Mouse (Mus musculus): ENCODE measurements around the gene Ddx51.

- no peak for TF ChIP-seq CTCF (IDR thresholded peaks at IDR 0.05; ENCODE audit: low read depth)
- TF ChIP-seq EP300 (IDR thresholded peaks at IDR 0.05; ENCODE audit: low read depth): no peak
These were observed 43.4 kb upstream of the Ddx51 start for GRCm38 (mm10) chr5:110609868-110610267.
